Mouse (Mus musculus) liver, adult 2 months (tissue): ENCODE measurements around the gene Cldn24. TPM values are rescaled to one million over a fixed set of nuclear protein-coding genes. Genes with fewer than 3 reads are reported as not detected.

Experiments used
- DNase-seq: peaks from one replicate; pipeline ENCODE4 v3.0.0-alpha.2; 2011; ENCODE audit warnings: low read depth, low spot score; ENCODE audit errors: extremely low read depth
- H3K27ac ChIP-seq: fragments of 200-500 bp; replicated peaks from 2 replicates; pipeline ENCODE4 v1.5.1; 2012; ENCODE audit warnings: low read depth, mild to moderate bottlenecking, control low read depth, inconsistent platforms, low read length; ENCODE audit not compliant: insufficient read depth
- H3K27me3 ChIP-seq: fragments of 200-500 bp; 2 replicates; pipeline ENCODE4 v1.6.1; 2012; ENCODE audit warnings: mild to moderate bottlenecking, moderate library complexity, low read length, inconsistent platforms; ENCODE audit not compliant: control insufficient read depth, insufficient read depth
- H3K36me3 ChIP-seq: fragments of 200-500 bp; 2 replicates; pipeline ENCODE4 v1.6.1; 2012; ENCODE audit warnings: low read length, inconsistent platforms; ENCODE audit not compliant: control insufficient read depth, insufficient read depth
- H3K4me1 ChIP-seq: fragments of 200-500 bp; 2 replicates; pipeline ENCODE4 v1.6.1; 2011; ENCODE audit warnings: low read length; ENCODE audit not compliant: control insufficient read depth, insufficient read depth
- H3K4me3 ChIP-seq: fragments of 200-500 bp; 2 replicates; pipeline ENCODE4 v1.5.1; 2011; ENCODE audit warnings: low read depth, mild to moderate bottlenecking, control low read depth, low read length, moderate library complexity; ENCODE audit not compliant: insufficient read depth
- H3K79me2 ChIP-seq: fragments of 200-500 bp; 2 replicates; pipeline ENCODE4 v1.6.1; 2012; ENCODE audit warnings: inconsistent platforms, mild to moderate bottlenecking, low read length, moderate library complexity; ENCODE audit not compliant: control insufficient read depth, insufficient read depth
- H3K9ac ChIP-seq: fragments of 200-500 bp; 2 replicates; pipeline ENCODE4 v1.6.1; 2012; ENCODE audit warnings: low read depth, mild to moderate bottlenecking, control low read depth, inconsistent platforms, low read length
- CTCF ChIP-seq: fragments of 200-500 bp; IDR thresholded peaks from 2 replicates; pipeline ENCODE4 v1.5.1; 2011; ENCODE audit warnings: low read depth, low read length, control low read depth
- POLR2A ChIP-seq: fragments of 200-500 bp; IDR thresholded peaks from 2 replicates; pipeline ENCODE4 v1.6.1; 2011; ENCODE audit warnings: low read length, control low read depth; ENCODE audit not compliant: insufficient read depth; ENCODE audit errors: extremely low read depth
- WGBS: fragments of 180-500 bp; shearing (Covaris S2); methylation state at CpG from one replicate; pipeline ENCODE4 v1.1.7; 2018; 5-methylcytosine and 5-hydroxymethylcytosine counted together
- polyA plus RNA-seq: library from polyadenylated mRNA; depleted of rRNA; stranded (reverse); fragments of >200 nt; gene quantifications from 2 replicates; pipeline ENCODE4 v1.2.3, GENCODE M21; 2012
- total RNA-seq: library from RNA; depleted of rRNA; stranded (reverse); fragments of >200 nt; gene quantifications from 2 replicates; pipeline ENCODE4 v1.2.3, GENCODE M21; 2014

Cldn24 gene
- total and polyA plus RNA-seq, 2 experiments, result not detected

DNA sequence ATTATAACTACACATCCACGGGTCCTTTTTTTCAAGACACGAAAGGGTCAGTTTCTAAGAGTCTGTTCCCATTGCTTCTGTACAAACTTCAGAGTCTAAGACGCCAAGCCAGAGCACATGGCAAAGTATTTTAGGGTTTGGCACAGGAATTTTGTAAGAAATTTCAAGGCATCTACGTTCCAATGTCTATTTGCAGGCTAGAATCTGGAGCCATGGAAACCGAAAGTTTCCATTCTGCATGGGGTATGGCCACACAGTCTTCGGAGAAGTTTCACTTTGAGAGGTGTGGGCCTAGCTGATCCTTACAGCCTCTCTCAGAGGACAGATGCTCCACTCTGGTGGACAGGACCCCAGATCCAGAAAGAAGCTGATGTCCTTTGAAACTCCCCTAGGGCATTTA is 38.0 kb upstream of the Cldn24 start:
- H3K4me1 ChIP-seq, result no peaks in the 10 kb centered on the region
- no peak overlapping the region for H3K9ac ChIP-seq
- no peak overlapping the region for H3K4me3 ChIP-seq
- WGBS, result 88% methylated on average over 6 of the region's 6 CpGs
- H3K27ac ChIP-seq, result no peak overlapping the region
- DNase-seq, result no peak
- TF ChIP-seq POLR2A, result no peak
- no peak for TF ChIP-seq CTCF
- no peaks in the 10 kb centered on the region for H3K27me3 ChIP-seq
- no peaks in the 10 kb centered on the region for H3K79me2 ChIP-seq
- no peaks in the 10 kb centered on the region for H3K36me3 ChIP-seq

DNA sequence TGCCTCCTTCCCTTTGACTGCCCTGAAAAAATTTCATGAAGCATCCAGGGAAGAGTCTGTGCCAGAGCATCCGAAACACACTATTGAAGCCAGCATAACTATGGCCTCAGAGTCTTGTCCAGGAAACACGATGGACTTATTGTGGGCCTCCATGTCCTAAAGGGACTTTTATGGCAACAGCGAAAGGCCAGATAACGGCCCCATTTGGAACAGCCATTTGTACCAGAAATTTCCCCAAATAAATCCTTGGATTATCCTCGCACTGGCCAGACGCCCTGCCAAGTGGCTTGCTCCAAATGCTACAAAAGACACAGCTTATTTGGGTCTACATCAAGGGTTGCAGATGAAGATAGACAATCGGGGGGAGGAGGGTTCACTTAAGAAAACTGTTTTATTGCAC is 37.5 kb upstream of the Cldn24 start:
- 86% methylated on average over 7 of the region's 7 CpGs for WGBS
- no peaks in the 10 kb centered on the region for H3K27me3 ChIP-seq
- no peak for DNase-seq
- no peak overlapping the region for H3K4me3 ChIP-seq
- H3K27ac ChIP-seq, result no peak overlapping the region
- H3K9ac ChIP-seq, result no peak overlapping the region
- H3K79me2 ChIP-seq, result no peaks in the 10 kb centered on the region
- TF ChIP-seq POLR2A (no peak), CTCF (no peak)
- H3K36me3 ChIP-seq, result no peaks in the 10 kb centered on the region
- H3K4me1 ChIP-seq, result no peaks in the 10 kb centered on the region

- DNase-seq, result no peak
- Histone ChIP-seq H3K79me2 (no peaks in the 10 kb centered on the region), H3K4me1 (no peaks in the 10 kb centered on the region), H3K27me3 (no peaks in the 10 kb centered on the region), H3K36me3 (no peaks in the 10 kb centered on the region), H3K27ac (no peak overlapping the region), H3K9ac (no peak overlapping the region), H3K4me3 (no peak overlapping the region)
- 97% methylated on average over 15 of the region's 15 CpGs for WGBS
- TF ChIP-seq POLR2A, result no peak
- no peak for TF ChIP-seq CTCF
Observed at GRCm38 (mm10) chr8:47786323-47786722, 35.6 kb upstream of the Cldn24 start.

- TF ChIP-seq POLR2A (no peak), CTCF (no peak)
- no peak overlapping the region for H3K9ac ChIP-seq
Observed at GRCm38 (mm10) chr8:47787705-47788104, 34.2 kb upstream of the Cldn24 start.

GRCm38 (mm10) chr8:47791986-47792385 is 30.0 kb upstream of the Cldn24 start:
- no peak for DNase-seq
- no peak overlapping the region for H3K9ac ChIP-seq
- 80% methylated on average over 9 of the region's 9 CpGs for WGBS
- H3K27ac ChIP-seq, result no peak overlapping the region
- H3K4me3 ChIP-seq, result no peak overlapping the region
- TF ChIP-seq CTCF (no peak), POLR2A (no peak)
- H3K27me3 ChIP-seq, result no peaks in the 10 kb centered on the region
- H3K79me2 ChIP-seq, result no peaks in the 10 kb centered on the region
- no peaks in the 10 kb centered on the region for H3K36me3 ChIP-seq
- no peaks in the 10 kb centered on the region for H3K4me1 ChIP-seq

More at GRCm38 (mm10) chr8:47787705-47788104, 34.2 kb upstream of the Cldn24 start:
- no peak for DNase-seq
- H3K4me3 ChIP-seq, result no peak overlapping the region
- H3K4me1 ChIP-seq, result no peaks in the 10 kb centered on the region
- H3K27ac ChIP-seq, result no peak overlapping the region
- H3K79me2 ChIP-seq, result no peaks in the 10 kb centered on the region
- WGBS, result 70% methylated on average over 10 of the region's 10 CpGs
- H3K27me3 ChIP-seq, result no peaks in the 10 kb centered on the region
- no peaks in the 10 kb centered on the region for H3K36me3 ChIP-seq

GRCm38 (mm10) chr8:47799438-47799837 is 22.5 kb upstream of the Cldn24 start:
- TF ChIP-seq CTCF (no peak), POLR2A (no peak)
- 84% methylated on average over 6 of the region's 6 CpGs for WGBS

More at GRCm38 (mm10) chr8:47799438-47799837, 22.5 kb upstream of the Cldn24 start:
- H3K27ac ChIP-seq, result no peak overlapping the region
- H3K36me3 ChIP-seq, result no peaks in the 10 kb centered on the region
- H3K4me3 ChIP-seq, result no peak overlapping the region
- H3K9ac ChIP-seq, result no peak overlapping the region
- no peaks in the 10 kb centered on the region for H3K79me2 ChIP-seq
- no peaks in the 10 kb centered on the region for H3K4me1 ChIP-seq
- DNase-seq, result no peak
- no peaks in the 10 kb centered on the region for H3K27me3 ChIP-seq
